Mouse (Mus musculus) olfactory bulb, adult 2 months (tissue): ENCODE data around the gene Necap1.

Source experiments
- CTCF ChIP-seq: fragments of 200-500 bp; IDR thresholded peaks from 2 replicates; pipeline ENCODE4 v1.5.1; 2012; ENCODE audit warnings: low read depth, mild to moderate bottlenecking, low read length, moderate library complexity; ENCODE audit not compliant: insufficient read depth
- POLR2A ChIP-seq: fragments of 200-500 bp; IDR thresholded peaks from 2 replicates; pipeline ENCODE4 v1.6.1; 2012; ENCODE audit warnings: mild to moderate bottlenecking, low read depth, low read length, moderate library complexity; ENCODE audit not compliant: insufficient read depth

DNA sequence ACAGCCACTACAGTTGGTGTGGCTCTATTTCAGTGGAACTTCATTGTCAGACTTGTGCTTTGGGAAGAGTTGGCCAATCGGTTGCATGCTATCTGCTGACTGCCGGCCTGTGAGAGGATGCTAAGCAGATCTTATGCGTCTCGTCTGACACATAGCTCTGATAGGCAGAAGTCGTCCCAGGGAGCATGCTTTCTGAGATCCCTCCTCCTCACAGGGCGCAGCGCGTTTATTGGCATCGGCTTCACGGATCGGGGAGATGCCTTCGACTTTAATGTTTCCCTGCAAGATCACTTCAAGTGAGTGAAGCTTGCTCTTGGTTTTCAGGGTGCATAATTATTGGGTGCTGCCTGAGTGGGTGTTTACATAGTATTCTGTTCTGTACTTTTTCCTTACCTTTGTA lies 7.0 kb downstream of the Necap1 start:
- no peak for TF ChIP-seq CTCF
- no peak for TF ChIP-seq POLR2A
